Mouse (Mus musculus) central nervous system, embryonic 14 days (tissue): ENCODE results near the gene 2210017I01Rik. TPM values are rescaled to one million over a fixed set of nuclear protein-coding genes. Genes with fewer than 3 reads are reported as not detected.

Source experiments
- polyA plus RNA-seq: library from polyadenylated mRNA; depleted of rRNA; stranded (reverse); fragments of >200 nt; gene quantifications from 2 replicates; pipeline ENCODE4 v1.2.3, GENCODE M21; 2012; rRNA removed

The 2210017I01Rik gene
- not detected in 2 replicates for polyA plus RNA-seq

GRCm38 (mm10) chr3:92607392-92607791 lies at the start of gene 2210017I01Rik:
Gene 2210017I01Rik (minus strand): TSS chr3:92607492.

GRCm38 (mm10) chr3:92656826-92657225 lies 49.5 kb upstream of the 2210017I01Rik start, which contains the start of gene Lce1b:
Gene Lce1b (minus strand): TSS chr3:92656926.

GRCm38 (mm10) chr3:92648207-92648606 lies 40.9 kb upstream of the 2210017I01Rik start, which contains the start of gene Lce1a1:
Gene Lce1a1 (minus strand): TSS chr3:92648307.

GRCm38 (mm10) chr3:92621560-92621959 lies 14.3 kb upstream of the 2210017I01Rik start, which contains the start of gene Lce6a:
Gene Lce6a (minus strand): TSS chr3:92621660.

GRCm38 (mm10) chr3:92588858-92589257 lies 18.4 kb downstream of the 2210017I01Rik start, which contains the start of gene Smcp:
Gene Smcp (minus strand): TSS chr3:92588997.

GRCm38 (mm10) chr3:92573449-92574041 lies 33.7 kb downstream of the 2210017I01Rik start, which contains the start of gene Ivl:
Gene Ivl (minus strand): TSS chr3:92573735.

Other genes starting within 250 kb of the 2210017I01Rik start
- gene Sprr2f, start 242.3 kb downstream of the 2210017I01Rik start, polyA plus RNA-seq = not detected in 2 replicates
- not detected in 2 replicates for gene Sprr2h, start 221.8 kb downstream of the 2210017I01Rik start, polyA plus RNA-seq
- gene Sprr2i, start 199.5 kb downstream of the 2210017I01Rik start, polyA plus RNA-seq = not detected in 2 replicates
- not detected in 2 replicates for gene Sprr2j-ps, start 189.4 kb downstream of the 2210017I01Rik start, polyA plus RNA-seq
- gene Gm9774, start 178.1 kb downstream of the 2210017I01Rik start, polyA plus RNA-seq = 4.8 and 5.0 TPM in 2 replicates
- gene Sprr2k, start 174.9 kb downstream of the 2210017I01Rik start, polyA plus RNA-seq = not detected in 2 replicates
- gene Sprr1b, start 168.7 kb downstream of the 2210017I01Rik start, polyA plus RNA-seq = not detected in 2 replicates
- gene Sprr3, start 148.8 kb downstream of the 2210017I01Rik start, polyA plus RNA-seq = not detected in 2 replicates
- gene Sprr1a, start 121.6 kb downstream of the 2210017I01Rik start, polyA plus RNA-seq = 0.40 TPM in 1 of 2 replicates, not detected in the other
- not detected in 2 replicates for gene Sprr4, start 107.0 kb downstream of the 2210017I01Rik start, polyA plus RNA-seq
- not detected in 2 replicates for gene 2310046K23Rik, start 73.0 kb downstream of the 2210017I01Rik start, polyA plus RNA-seq
- 0.05 TPM in 1 of 2 replicates, not detected in the other for gene Ivl, start 33.8 kb downstream of the 2210017I01Rik start, polyA plus RNA-seq
- not detected in 2 replicates for gene Smcp, start 18.5 kb downstream of the 2210017I01Rik start, polyA plus RNA-seq
- gene Lce6a, start 14.2 kb upstream of the 2210017I01Rik start, polyA plus RNA-seq = not detected in 2 replicates
- not detected in 2 replicates for gene Lce1a1, start 40.8 kb upstream of the 2210017I01Rik start, polyA plus RNA-seq
- not detected in 2 replicates for gene Lce1b, start 49.4 kb upstream of the 2210017I01Rik start, polyA plus RNA-seq
- gene Lce1a2, start 62.8 kb upstream of the 2210017I01Rik start, polyA plus RNA-seq = not detected in 2 replicates
- gene Lce1c, start 71.8 kb upstream of the 2210017I01Rik start, polyA plus RNA-seq = not detected in 2 replicates
- gene Lce1d, start 79.7 kb upstream of the 2210017I01Rik start, polyA plus RNA-seq = not detected in 2 replicates
- gene Lce1e, start 101.6 kb upstream of the 2210017I01Rik start, polyA plus RNA-seq = not detected in 2 replicates
- not detected in 2 replicates for gene Lce1f, start 112.9 kb upstream of the 2210017I01Rik start, polyA plus RNA-seq
- not detected in 2 replicates for gene Gm38119, start 131.6 kb upstream of the 2210017I01Rik start, polyA plus RNA-seq
- not detected in 2 replicates for gene Lce1g, start 144.8 kb upstream of the 2210017I01Rik start, polyA plus RNA-seq
- gene Lce1h, start 157.6 kb upstream of the 2210017I01Rik start, polyA plus RNA-seq = not detected in 2 replicates
- gene Lce1i, start 171.4 kb upstream of the 2210017I01Rik start, polyA plus RNA-seq = not detected in 2 replicates
- not detected in 2 replicates for gene Lce1j, start 183.0 kb upstream of the 2210017I01Rik start, polyA plus RNA-seq
- not detected in 2 replicates for gene Lce1k, start 200.4 kb upstream of the 2210017I01Rik start, polyA plus RNA-seq
- not detected in 2 replicates for gene Kprp, start 219.8 kb upstream of the 2210017I01Rik start, polyA plus RNA-seq
- gene Lce1l, start 243.8 kb upstream of the 2210017I01Rik start, polyA plus RNA-seq = not detected in 2 replicates